Mouse (Mus musculus) embryonic fibroblast, embryonic 13.5 days (primary cell): ENCODE measurements around the gene Osbpl8.

Experiments used
- CTCF ChIP-seq: IDR thresholded peaks from 2 replicates; pipeline ENCODE4 v1.5.1; 2011; ENCODE audit warnings: mild to moderate bottlenecking, control low read depth, low read length, moderate library complexity, borderline replicate concordance; ENCODE audit not compliant: insufficient read depth
- POLR2A ChIP-seq: IDR thresholded peaks from 2 replicates; pipeline ENCODE4 v1.6.1; 2011; ENCODE audit warnings: low read depth, mild to moderate bottlenecking, control low read depth, low read length, moderate library complexity

DNA sequence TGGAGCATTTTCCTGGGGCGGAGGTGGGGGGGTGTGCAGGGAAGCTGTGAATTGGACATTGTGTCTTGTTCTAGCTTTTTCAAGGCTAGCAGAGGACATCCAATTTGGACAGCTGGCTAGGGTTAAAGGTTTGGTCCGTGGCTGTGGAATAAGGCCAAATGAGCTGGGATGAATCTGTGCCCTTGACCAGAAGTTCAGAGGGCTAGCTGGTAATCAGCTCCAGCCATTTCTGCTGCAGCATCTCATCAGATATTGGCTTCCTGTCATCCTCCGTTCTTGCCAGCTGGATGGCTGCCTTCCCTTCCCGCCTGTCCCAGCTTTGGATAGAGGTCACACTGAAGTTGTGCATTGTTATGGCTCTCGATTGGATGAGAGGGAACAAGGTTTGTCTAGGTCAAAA, 164.8 kb downstream of the Osbpl8 start:
- no peak for TF ChIP-seq CTCF
- no peak for TF ChIP-seq POLR2A
